Mouse (Mus musculus): ENCODE results near the gene Lgals9. TPM values are rescaled to one million over a fixed set of nuclear protein-coding genes. Genes with fewer than 3 reads are reported as not detected.
"Not testable (repeated sequence)": the region's sequence is repeated elsewhere in the genome, so short reads cannot be mapped to it uniquely, and the experiment has no call there.

Gene Lgals9
- polyA plus RNA-seq, 1 experiment from 2014 or later, result 13.7 TPM

- no peak overlapping the region for H3K9ac ChIP-seq (replicated peaks; ENCODE audit: low read length)
- no peaks in the 10 kb centered on the region for H3K36me3 ChIP-seq (ENCODE audit: control insufficient read depth, insufficient read depth, low read length)
- DNase-seq (no peak), ATAC-seq (ENCODE audit: low FRiP score, low TSS enrichment) (no peak)
- 88% methylated on average over 11 of the region's 11 CpGs for WGBS
- H3K27me3 ChIP-seq (ENCODE audit: control insufficient read depth, insufficient read depth, low read length), result no peaks in the 10 kb centered on the region
- H3K4me3 ChIP-seq (replicated peaks; ENCODE audit: low read depth, low read length), result no peak overlapping the region
- H3K4me1 ChIP-seq (ENCODE audit: control insufficient read depth, insufficient read depth, low read length), result no peaks in the 10 kb centered on the region
- no peak overlapping the region for H3K27ac ChIP-seq (replicated peaks; ENCODE audit: low read depth, low read length)
- no peak overlapping the region for H3K4me2 ChIP-seq (ENCODE audit: low read length)
- H3K9me3 ChIP-seq (ENCODE audit: control insufficient read depth, low read length), result no peaks in the 10 kb centered on the region
Measured at GRCm38 (mm10) chr11:79003053-79003768, 18.5 kb upstream of the Lgals9 start.

GRCm38 (mm10) chr11:79002551-79002951, 17.8 kb upstream of the Lgals9 start:
- no peak overlapping the region for H3K27ac ChIP-seq (replicated peaks; ENCODE audit: low read depth, low read length)

GRCm38 (mm10) chr11:79001871-79002270, 17.1 kb upstream of the Lgals9 start:
- ATAC-seq (ENCODE audit: low FRiP score, low TSS enrichment) (no peak), DNase-seq (no peak)
- no peaks in the 10 kb centered on the region for H3K36me3 ChIP-seq (ENCODE audit: control insufficient read depth, insufficient read depth, low read length)
- H3K9ac ChIP-seq (replicated peaks; ENCODE audit: low read length), result no peak overlapping the region
- 0 out of 2 replicates have a peak, but pooled peaks cover 4% of the 10 kb centered on the region for H3K9me3 ChIP-seq (ENCODE audit: control insufficient read depth, low read length)
- H3K27ac ChIP-seq (replicated peaks; ENCODE audit: low read depth, low read length), result no peak overlapping the region
- no peak overlapping the region for H3K4me2 ChIP-seq (ENCODE audit: low read length)
- no peaks in the 10 kb centered on the region for H3K4me1 ChIP-seq (ENCODE audit: control insufficient read depth, insufficient read depth, low read length)
- no peaks in the 10 kb centered on the region for H3K27me3 ChIP-seq (ENCODE audit: control insufficient read depth, insufficient read depth, low read length)
- 86% methylated on average over 4 of the region's 4 CpGs for WGBS
- H3K4me3 ChIP-seq (replicated peaks; ENCODE audit: low read depth, low read length), result no peak overlapping the region

More at GRCm38 (mm10) chr11:79002551-79002951, 17.8 kb upstream of the Lgals9 start:
- H3K36me3 ChIP-seq (ENCODE audit: control insufficient read depth, insufficient read depth, low read length), result no peaks in the 10 kb centered on the region
- H3K4me3 ChIP-seq (replicated peaks; ENCODE audit: low read depth, low read length), result no peak overlapping the region
- H3K9ac ChIP-seq (replicated peaks; ENCODE audit: low read length), result no peak overlapping the region
- no peaks in the 10 kb centered on the region for H3K9me3 ChIP-seq (ENCODE audit: control insufficient read depth, low read length)
- 72% methylated on average over 5 of the region's 5 CpGs for WGBS
- H3K27me3 ChIP-seq (ENCODE audit: control insufficient read depth, insufficient read depth, low read length), result no peaks in the 10 kb centered on the region
- H3K4me2 ChIP-seq (ENCODE audit: low read length), result no peak overlapping the region
- DNase-seq (no peak), ATAC-seq (ENCODE audit: low FRiP score, low TSS enrichment) (no peak)
- no peaks in the 10 kb centered on the region for H3K4me1 ChIP-seq (ENCODE audit: control insufficient read depth, insufficient read depth, low read length)

- Histone ChIP-seq H3K4me3 (replicated peaks; ENCODE audit: low read depth, low read length) (no peak overlapping the region), H3K36me3 (ENCODE audit: control insufficient read depth, insufficient read depth, low read length) (no peaks in the 10 kb centered on the region), H3K4me1 (ENCODE audit: control insufficient read depth, insufficient read depth, low read length) (no peaks in the 10 kb centered on the region), H3K4me2 (ENCODE audit: low read length) (no peak overlapping the region), H3K9ac (replicated peaks; ENCODE audit: low read length) (no peak overlapping the region), H3K27me3 (ENCODE audit: control insufficient read depth, insufficient read depth, low read length) (no peaks in the 10 kb centered on the region), H3K27ac (replicated peaks; ENCODE audit: low read depth, low read length) (no peak overlapping the region), H3K9me3 (ENCODE audit: control insufficient read depth, low read length) (0 out of 2 replicates have a peak, but pooled peaks cover 6% of the 10 kb centered on the region)
- WGBS, result 39% methylated on average over 6 of the region's 6 CpGs
- no peak for DNase-seq
- ATAC-seq (ENCODE audit: low FRiP score, low TSS enrichment), result no peak
Measured at GRCm38 (mm10) chr11:78999118-78999517, 14.4 kb upstream of the Lgals9 start.

- H3K4me1 ChIP-seq (ENCODE audit: control insufficient read depth, insufficient read depth, low read length); H3K9ac ChIP-seq (replicated peaks; ENCODE audit: low read length); H3K27me3 ChIP-seq (ENCODE audit: control insufficient read depth, insufficient read depth, low read length); H3K4me2 ChIP-seq (ENCODE audit: low read length); ATAC-seq (ENCODE audit: low FRiP score, low TSS enrichment); H3K4me3 ChIP-seq (replicated peaks; ENCODE audit: low read depth, low read length); DNase-seq; H3K9me3 ChIP-seq (ENCODE audit: control insufficient read depth, low read length); H3K36me3 ChIP-seq (ENCODE audit: control insufficient read depth, insufficient read depth, low read length); H3K27ac ChIP-seq (replicated peaks; ENCODE audit: low read depth, low read length): not testable (repeated sequence)
- 64% methylated on average over 5 of the region's 5 CpGs for WGBS
Measured at GRCm38 (mm10) chr11:78990875-78991543, 6.3 kb upstream of the Lgals9 start.

- no peaks in the 10 kb centered on the region for H3K4me1 ChIP-seq (ENCODE audit: control insufficient read depth, insufficient read depth, low read length)
- H3K36me3 ChIP-seq (ENCODE audit: control insufficient read depth, insufficient read depth, low read length), result no peaks in the 10 kb centered on the region
- H3K27me3 ChIP-seq (ENCODE audit: control insufficient read depth, insufficient read depth, low read length), result no peaks in the 10 kb centered on the region
- no peak overlapping the region for H3K4me3 ChIP-seq (replicated peaks; ENCODE audit: low read depth, low read length)
- H3K27ac ChIP-seq (replicated peaks; ENCODE audit: low read depth, low read length), result no peak overlapping the region
- H3K9me3 ChIP-seq (ENCODE audit: control insufficient read depth, low read length), result peaks cover 7% of the 10 kb centered on the region; the same call in 1 of the 2 replicates
- WGBS, result 91% methylated on average over 9 of the region's 9 CpGs
- H3K4me2 ChIP-seq (ENCODE audit: low read length), result no peak overlapping the region
- ATAC-seq (ENCODE audit: low FRiP score, low TSS enrichment) (no peak), DNase-seq (no peak)
- H3K9ac ChIP-seq (replicated peaks; ENCODE audit: low read length), result no peak overlapping the region
Measured at GRCm38 (mm10) chr11:78990096-78990495, 5.3 kb upstream of the Lgals9 start.

GRCm38 (mm10) chr11:78989206-78989605, 4.5 kb upstream of the Lgals9 start:
- H3K27ac ChIP-seq (replicated peaks; ENCODE audit: low read depth, low read length); H3K36me3 ChIP-seq (ENCODE audit: control insufficient read depth, insufficient read depth, low read length): not testable (repeated sequence)

GRCm38 (mm10) chr11:78986311-78987002, 1.7 kb upstream of the Lgals9 start:
- ATAC-seq (ENCODE audit: low FRiP score, low TSS enrichment) (no peak), DNase-seq (no peak)
- Histone ChIP-seq H3K27ac (replicated peaks; ENCODE audit: low read depth, low read length) (no peak overlapping the region), H3K4me3 (replicated peaks; ENCODE audit: low read depth, low read length) (no peak overlapping the region), H3K27me3 (ENCODE audit: control insufficient read depth, insufficient read depth, low read length) (no peaks in the 10 kb centered on the region), H3K9me3 (ENCODE audit: control insufficient read depth, low read length) (peaks cover 5% of the 10 kb centered on the region; the same call in 1 of the 2 replicates), H3K36me3 (ENCODE audit: control insufficient read depth, insufficient read depth, low read length) (no peaks in the 10 kb centered on the region), H3K9ac (replicated peaks; ENCODE audit: low read length) (no peak overlapping the region), H3K4me1 (ENCODE audit: control insufficient read depth, insufficient read depth, low read length) (no peaks in the 10 kb centered on the region), H3K4me2 (ENCODE audit: low read length) (no peak overlapping the region)
- WGBS, result 91% methylated on average over 10 of the region's 10 CpGs

More at GRCm38 (mm10) chr11:78989206-78989605, 4.5 kb upstream of the Lgals9 start:
- ATAC-seq (ENCODE audit: low FRiP score, low TSS enrichment); H3K27me3 ChIP-seq (ENCODE audit: control insufficient read depth, insufficient read depth, low read length); H3K4me2 ChIP-seq (ENCODE audit: low read length); DNase-seq; H3K9ac ChIP-seq (replicated peaks; ENCODE audit: low read length); H3K4me3 ChIP-seq (replicated peaks; ENCODE audit: low read depth, low read length); H3K9me3 ChIP-seq (ENCODE audit: control insufficient read depth, low read length); H3K4me1 ChIP-seq (ENCODE audit: control insufficient read depth, insufficient read depth, low read length): not testable (repeated sequence)
- WGBS, result 93% methylated on average over 11 of the region's 11 CpGs

Measured in midbrain, embryonic 14.5 days (tissue).